Mouse (Mus musculus) G1E (cell line): ENCODE data around the gene Atp10a. TPM values are rescaled to one million over a fixed set of nuclear protein-coding genes. Genes with fewer than 3 reads are reported as not detected.

Source experiments
- ATAC-seq: 2 replicates; pipeline ENCODE4 v1.8.0; 2016; ENCODE audit warnings: mild to moderate bottlenecking; ENCODE audit not compliant: insufficient number of reproducible peaks, poor library complexity, low FRiP score, severe bottlenecking; ENCODE audit errors: extremely low read depth
- DNase-seq: peaks from one replicate; pipeline ENCODE4 v3.0.0; 2012; ENCODE audit warnings: low spot score
- H3K27me3 ChIP-seq: 2 replicates; pipeline ENCODE4 v1.6.1; 2012; ENCODE audit warnings: mild to moderate bottlenecking, low read length, inconsistent platforms; ENCODE audit not compliant: insufficient read depth
- H3K36me3 ChIP-seq: replicated peaks from 2 replicates; pipeline ENCODE3; 2012; ENCODE audit warnings: mild to moderate bottlenecking, inconsistent platforms
- H3K4me1 ChIP-seq: 2 replicates; pipeline ENCODE4 v1.6.1; 2012; ENCODE audit warnings: low read depth, low read length, inconsistent platforms, mixed read lengths; ENCODE audit not compliant: insufficient read depth
- H3K4me3 ChIP-seq: 2 replicates; pipeline ENCODE4 v1.5.1; 2012; ENCODE audit warnings: low read depth, mild to moderate bottlenecking, inconsistent platforms, low read length, moderate library complexity, mixed read lengths
- H3K9me3 ChIP-seq: replicated peaks from 2 replicates; pipeline ENCODE4 v1.6.1; 2012; ENCODE audit warnings: inconsistent platforms
- CTCF ChIP-seq: IDR thresholded peaks from 2 replicates; pipeline ENCODE4 v1.5.1; 2012; ENCODE audit warnings: low read depth, low read length, inconsistent platforms, mixed read lengths
- GATA1 ChIP-seq: IDR thresholded peaks from 2 replicates; pipeline ENCODE4 v1.6.1; 2012; ENCODE audit warnings: borderline replicate concordance, low read length, inconsistent platforms, mixed read lengths
- GATA2 ChIP-seq: IDR thresholded peaks from 2 replicates; pipeline ENCODE4 v1.6.1; 2012; ENCODE audit warnings: low read depth, low read length, inconsistent platforms, borderline replicate concordance
- POLR2AphosphoS5 ChIP-seq: IDR thresholded peaks from 2 replicates; pipeline ENCODE4 v1.6.1; 2012; ENCODE audit warnings: low read depth, low read length, inconsistent platforms; ENCODE audit not compliant: insufficient replicate concordance
- TAL1 ChIP-seq: conservative IDR thresholded peaks from 2 replicates; pipeline ENCODE4 v1.6.1; 2012; ENCODE audit warnings: low read depth, low read length, inconsistent platforms, mixed read lengths
- polyA plus RNA-seq: library from polyadenylated mRNA; stranded (reverse); fragments of >175 nt; gene quantifications from 2 replicates; pipeline ENCODE4 v1.2.3, GENCODE M21; 2012
- total RNA-seq, 2 experiments: library from RNA; stranded (forward) in 1 of 2; stranded (reverse) in 1 of 2; fragments of 200-1000 nt in 1 of 2; fragments of >200 nt in 1 of 2; fragmentation: Nextera tagmentation in 1 of 2; gene quantifications; 2 replicates each; pipeline ENCODE4 v1.2.3; 2014 to 2017

Gene Atp10a
- total and polyA plus RNA-seq, 3 experiments, result not detected

DNA sequence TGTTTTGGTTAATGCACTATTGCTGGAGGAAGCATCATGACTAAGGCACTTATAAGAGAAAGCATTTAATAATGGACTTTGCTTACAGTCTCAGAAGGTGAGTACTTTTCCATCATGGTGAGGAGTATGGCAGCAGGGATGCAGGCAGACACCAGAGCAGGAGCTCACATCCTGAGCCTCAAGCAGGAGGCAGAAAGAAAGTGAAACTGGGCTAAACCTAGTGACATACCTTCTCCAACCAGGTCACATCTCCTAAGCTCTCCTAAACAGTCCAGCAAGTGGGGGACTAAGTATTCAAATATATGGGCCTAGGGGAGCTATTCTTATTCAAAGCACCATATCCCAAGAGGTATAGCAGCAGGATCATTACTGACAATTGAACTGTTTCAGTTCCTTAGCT is 123.2 kb downstream of the Atp10a start:
- Histone ChIP-seq H3K4me3 (no peak overlapping the region), H3K27me3 (no peaks in the 10 kb centered on the region), H3K36me3 (no peaks in the 10 kb centered on the region), H3K4me1 (no peaks in the 10 kb centered on the region), H3K9me3 (peaks cover 27% of the 10 kb centered on the region)
- DNase-seq (no peak), ATAC-seq (no peak)
- TF ChIP-seq GATA2 (no peak), TAL1 (no peak), GATA1 (no peak), CTCF (no peak), POLR2AphosphoS5 (no peak)

DNA sequence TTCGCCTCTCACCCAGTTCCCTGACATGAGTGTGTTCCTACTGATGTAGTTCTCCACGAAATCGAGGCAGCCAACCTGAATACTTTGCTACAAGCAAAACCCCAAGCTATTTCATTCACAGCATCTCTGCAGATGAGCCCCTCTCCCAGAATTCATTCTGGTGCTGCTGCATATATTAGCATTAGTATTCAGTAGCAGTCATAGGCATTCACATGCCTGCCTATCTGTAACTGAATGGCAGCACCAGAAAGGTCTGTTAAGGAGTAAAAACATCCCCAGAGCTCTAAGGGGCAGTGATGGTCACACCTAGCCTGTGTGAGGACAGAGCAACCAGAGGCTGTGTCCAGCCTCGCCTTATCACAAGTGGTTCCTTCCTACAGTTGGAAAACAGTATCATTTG is 131.0 kb downstream of the Atp10a start:
- H3K27me3 ChIP-seq, result no peaks in the 10 kb centered on the region
- H3K4me3 ChIP-seq, result no peak overlapping the region
- no peaks in the 10 kb centered on the region for H3K36me3 ChIP-seq
- ATAC-seq, result no peak
- no peak for DNase-seq
- TF ChIP-seq TAL1, result no peak
- no peak for TF ChIP-seq GATA1
- TF ChIP-seq POLR2AphosphoS5, result no peak
- no peak for TF ChIP-seq GATA2
- no peak for TF ChIP-seq CTCF
- peaks cover 39% of the 10 kb centered on the region for H3K9me3 ChIP-seq
- no peaks in the 10 kb centered on the region for H3K4me1 ChIP-seq

DNA sequence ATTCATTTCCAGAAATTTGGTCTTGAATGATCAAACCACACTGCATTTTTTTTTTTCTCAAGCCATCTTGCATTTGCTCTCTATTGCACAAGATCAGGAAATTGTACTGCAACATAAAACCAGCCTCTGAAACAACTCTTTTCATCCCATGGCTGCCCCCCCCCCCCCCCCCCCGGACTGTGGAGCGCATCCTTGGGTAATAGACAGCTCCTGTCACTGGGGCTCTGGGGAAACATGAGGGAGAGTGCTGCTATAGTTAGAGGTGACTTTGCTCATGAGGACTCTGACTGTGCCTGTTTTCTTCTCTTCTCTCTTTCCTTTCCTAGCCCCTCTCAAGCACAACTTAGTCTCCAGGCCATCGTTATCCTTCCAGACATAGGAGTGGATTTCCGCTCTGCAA is 131.6 kb downstream of the Atp10a start:
- ATAC-seq (no peak), DNase-seq (no peak)
- Histone ChIP-seq H3K4me3 (no peak overlapping the region), H3K27me3 (no peaks in the 10 kb centered on the region), H3K4me1 (no peaks in the 10 kb centered on the region), H3K36me3 (no peaks in the 10 kb centered on the region), H3K9me3 (peaks cover 39% of the 10 kb centered on the region)
- TF ChIP-seq CTCF (no peak), TAL1 (no peak), GATA1 (no peak), POLR2AphosphoS5 (no peak), GATA2 (no peak)

DNA sequence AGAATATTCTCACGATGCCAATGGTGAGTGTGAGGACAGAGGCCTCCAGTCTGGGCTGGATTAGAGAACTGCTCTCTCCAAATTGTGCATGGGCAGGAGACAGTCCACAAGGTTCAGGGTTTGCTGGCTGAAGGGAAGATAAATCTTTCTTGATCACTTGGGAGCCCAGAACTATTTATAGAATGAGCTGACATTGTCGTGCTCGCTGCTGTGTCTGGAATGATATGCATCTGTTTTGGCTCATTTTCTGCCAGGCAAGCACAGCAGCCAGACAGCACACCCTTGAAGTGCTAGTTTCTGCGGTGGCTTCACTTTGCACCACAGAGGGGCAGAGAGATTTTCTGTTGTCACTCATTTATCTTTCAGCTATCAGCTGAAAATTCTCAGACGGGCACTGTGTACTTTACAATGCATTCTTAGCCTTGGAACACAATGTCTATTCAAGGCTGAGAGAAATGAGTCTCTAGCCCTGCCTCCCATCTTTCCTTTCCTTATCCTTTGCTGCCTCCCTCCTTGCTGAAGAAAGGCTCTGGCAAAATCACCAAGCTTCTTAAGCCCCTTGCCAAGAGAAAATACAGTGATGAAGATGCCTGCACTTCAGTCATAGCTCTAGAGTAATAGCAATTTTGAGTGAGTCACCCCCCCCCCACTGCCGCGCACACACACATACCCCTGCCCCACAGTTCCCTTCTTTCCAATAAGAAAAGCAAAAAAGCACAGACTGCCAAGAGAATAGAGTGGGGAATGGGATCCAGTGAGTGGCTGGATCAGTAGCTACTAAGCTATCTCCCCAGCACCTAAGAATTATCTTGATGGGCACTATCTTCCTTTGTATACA is 132.7 kb downstream of the Atp10a start:
- H3K4me3 ChIP-seq, result no peak overlapping the region
- peaks cover 41% of the 10 kb centered on the region for H3K9me3 ChIP-seq
- no peaks in the 10 kb centered on the region for H3K4me1 ChIP-seq
- DNase-seq (no peak), ATAC-seq (no peak)
- TF ChIP-seq GATA2 (no peak), CTCF (no peak)
- no peaks in the 10 kb centered on the region for H3K36me3 ChIP-seq
- no peaks in the 10 kb centered on the region for H3K27me3 ChIP-seq

DNA sequence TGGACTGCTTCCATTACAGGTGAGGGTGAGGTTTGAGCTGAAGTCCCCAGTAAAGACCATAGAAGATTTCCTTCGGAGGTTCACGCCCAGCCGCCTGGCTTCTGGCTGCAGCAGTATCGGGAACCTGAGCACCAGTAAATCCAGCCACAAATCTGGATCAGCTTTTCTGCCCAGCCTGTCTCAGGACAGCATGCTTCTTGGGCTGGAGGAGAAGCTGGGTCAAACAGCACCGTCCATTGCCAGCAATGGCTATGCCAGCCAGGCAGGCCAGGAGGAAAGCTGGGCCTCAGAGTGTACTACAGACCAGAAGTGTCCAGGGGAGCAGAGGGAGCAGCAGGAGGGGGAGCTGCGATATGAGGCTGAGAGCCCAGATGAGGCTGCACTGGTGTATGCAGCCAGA is 141.3 kb downstream of the Atp10a start:
- Histone ChIP-seq H3K4me3 (no peak overlapping the region), H3K4me1 (no peaks in the 10 kb centered on the region), H3K9me3 (peaks cover 44% of the 10 kb centered on the region), H3K36me3 (no peaks in the 10 kb centered on the region), H3K27me3 (peaks cover 2% of the 10 kb centered on the region; the same call in 1 of the 2 replicates)
- DNase-seq (no peak), ATAC-seq (no peak)
- TF ChIP-seq GATA2 (no peak), POLR2AphosphoS5 (no peak), TAL1 (no peak), CTCF (no peak), GATA1 (no peak)

DNA sequence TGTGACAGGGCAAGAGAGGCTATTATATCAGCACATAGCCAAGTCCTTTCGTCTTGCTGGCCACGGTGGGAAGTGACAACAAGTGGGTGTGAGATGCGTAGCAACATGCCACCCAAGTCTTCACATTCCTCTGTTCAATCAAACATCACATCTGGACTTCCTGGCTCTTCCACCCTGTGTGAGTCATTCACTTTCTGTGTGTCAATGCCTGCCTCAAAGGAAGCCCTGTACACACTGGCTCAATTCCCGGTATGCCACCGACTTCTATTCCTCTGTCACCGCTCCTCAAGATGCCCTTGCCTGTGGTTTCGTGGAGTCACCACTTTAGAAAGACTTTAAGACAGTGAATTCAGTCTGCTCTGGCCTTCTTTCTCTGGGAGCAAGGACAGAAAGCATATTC is 144.9 kb downstream of the Atp10a start:
- peaks cover 37% of the 10 kb centered on the region for H3K9me3 ChIP-seq
- no peak for TF ChIP-seq GATA2
- ATAC-seq, result no peak

DNA sequence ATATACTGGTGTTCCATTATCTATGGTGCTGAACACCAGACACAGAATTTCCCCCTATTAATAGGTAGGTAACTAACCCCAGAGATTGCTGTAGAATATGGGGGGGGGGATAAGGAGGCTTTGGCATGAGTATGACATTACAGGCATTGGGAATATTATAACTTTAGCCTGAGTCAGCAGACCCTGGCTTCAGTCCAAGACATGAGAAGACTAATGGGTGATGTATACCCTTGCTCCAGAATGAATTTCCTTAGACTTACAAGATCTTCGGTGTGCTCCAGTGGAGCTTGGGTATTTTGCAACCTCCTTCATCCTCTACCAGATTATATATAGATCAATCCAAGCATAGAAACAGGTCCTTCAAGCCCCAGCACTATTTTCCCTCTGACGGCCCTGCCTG is 145.8 kb downstream of the Atp10a start:
- no peak for TF ChIP-seq GATA1
- no peak for TF ChIP-seq CTCF
- TF ChIP-seq GATA2, result no peak
- TF ChIP-seq TAL1, result no peak
- TF ChIP-seq POLR2AphosphoS5, result no peak
- DNase-seq (no peak), ATAC-seq (no peak)
- Histone ChIP-seq H3K36me3 (no peaks in the 10 kb centered on the region), H3K9me3 (peaks cover 38% of the 10 kb centered on the region), H3K4me1 (no peaks in the 10 kb centered on the region), H3K4me3 (no peak overlapping the region), H3K27me3 (peaks cover 2% of the 10 kb centered on the region; the same call in 1 of the 2 replicates)

More for the DNA sequence above, 144.9 kb downstream of the Atp10a start:
- no peak overlapping the region for H3K4me3 ChIP-seq
- peaks cover 2% of the 10 kb centered on the region; the same call in 1 of the 2 replicates for H3K27me3 ChIP-seq
- DNase-seq, result no peak
- no peaks in the 10 kb centered on the region for H3K36me3 ChIP-seq
- no peaks in the 10 kb centered on the region for H3K4me1 ChIP-seq
